Mouse (Mus musculus): ENCODE data around the gene Cd27. TPM values are rescaled to one million over a fixed set of nuclear protein-coding genes. Genes with fewer than 3 reads are reported as not detected.

Gene Cd27
- polyA plus RNA-seq, 1 experiment = not detected

DNA sequence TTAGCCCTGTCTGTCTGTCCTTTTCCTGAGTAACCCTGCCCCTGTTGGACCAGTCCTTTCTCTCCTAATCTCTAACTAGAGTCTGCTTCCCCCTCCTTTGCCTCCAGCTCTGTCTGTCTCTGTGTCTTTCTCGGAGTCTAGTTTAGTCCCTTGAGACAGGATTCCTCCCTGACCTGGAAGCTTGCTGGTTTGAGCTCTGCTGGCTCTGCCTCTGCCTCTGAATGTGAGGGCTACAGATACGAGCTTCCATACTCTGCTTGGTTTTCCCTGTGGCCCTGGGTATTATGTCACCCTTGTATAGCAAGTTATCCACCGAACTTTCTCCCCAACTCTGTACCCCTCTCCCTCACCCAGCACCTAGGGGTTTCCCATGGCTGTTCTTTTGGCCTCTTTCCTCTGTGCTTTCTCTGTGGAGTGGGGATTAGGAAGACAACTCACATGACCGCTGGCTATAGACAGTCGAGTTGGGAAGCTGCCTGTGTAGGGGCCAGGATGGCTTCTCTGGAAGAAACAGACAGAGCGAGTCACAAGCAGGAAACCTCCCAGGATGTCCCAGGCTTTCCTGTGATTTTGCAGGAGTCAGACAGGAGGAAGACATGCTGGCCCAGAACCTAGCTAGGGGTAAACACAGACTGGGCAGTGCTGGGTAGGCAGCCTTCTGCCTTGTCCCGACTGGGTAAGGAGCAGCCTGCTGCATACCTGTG, 2.8 kb downstream of the Cd27 start:
- Histone ChIP-seq H3K4me1 (ENCODE audit: control insufficient read depth, insufficient read depth, low read length) (0 out of 2 replicates have a peak, but pooled peaks cover 2% of the 10 kb centered on the region), H3K4me3 (ENCODE audit: insufficient read depth, low read length) (no peak overlapping the region), H3K27ac (ENCODE audit: insufficient read depth, low read length) (no peak overlapping the region)
- TF ChIP-seq CTCF (IDR thresholded peaks at IDR 0.05; ENCODE audit: extremely low read depth, insufficient read depth, low read length) (no peak), POLR2A (IDR thresholded peaks at IDR 0.05; ENCODE audit: extremely low read depth, insufficient read depth, low read length) (no peak)

DNA sequence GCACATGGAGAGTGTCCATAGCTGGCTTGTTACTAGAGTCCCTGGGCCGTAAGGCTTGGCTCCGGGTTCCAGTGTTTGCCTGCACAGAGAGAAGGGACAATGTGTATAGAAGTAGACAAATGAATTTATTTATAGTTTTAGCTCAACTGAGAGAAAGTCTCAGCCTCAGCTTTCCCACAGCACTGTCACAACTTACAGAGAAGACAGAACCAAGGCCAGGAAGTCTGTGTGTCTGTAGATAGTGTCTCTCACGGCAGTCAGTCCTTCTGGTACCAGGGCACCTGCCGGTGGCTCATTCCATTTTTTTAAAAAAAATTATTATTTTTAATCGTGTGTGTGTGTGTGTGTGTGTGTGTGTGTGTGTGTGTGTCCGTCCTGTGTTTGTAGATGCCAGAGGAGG, 4.3 kb downstream of the Cd27 start:
- Histone ChIP-seq H3K4me1 (ENCODE audit: control insufficient read depth, insufficient read depth, low read length) (0 out of 2 replicates have a peak, but pooled peaks cover 2% of the 10 kb centered on the region), H3K4me3 (ENCODE audit: insufficient read depth, low read length) (no peak overlapping the region), H3K27ac (ENCODE audit: insufficient read depth, low read length) (no peak overlapping the region)
- TF ChIP-seq CTCF (IDR thresholded peaks at IDR 0.05; ENCODE audit: extremely low read depth, insufficient read depth, low read length) (no peak), POLR2A (IDR thresholded peaks at IDR 0.05; ENCODE audit: extremely low read depth, insufficient read depth, low read length) (no peak)

DNA sequence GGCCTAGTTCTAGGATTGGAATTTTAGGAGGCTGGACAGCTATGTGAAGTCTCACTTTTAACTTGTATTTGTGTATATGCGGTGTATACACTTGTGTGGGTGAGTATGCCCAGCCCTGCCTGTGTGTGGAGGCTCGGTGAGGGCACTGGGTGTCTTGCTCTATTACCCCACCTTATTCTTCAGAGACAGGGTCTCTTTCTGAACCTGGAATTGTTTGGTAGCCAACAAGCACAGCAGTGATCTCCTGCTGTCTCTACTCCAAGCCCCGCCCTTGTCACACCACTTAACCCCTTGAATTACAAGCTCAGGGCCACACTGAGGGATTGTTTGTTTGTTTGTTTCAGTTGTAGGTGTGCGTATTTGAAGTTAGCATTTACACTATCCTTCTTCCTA, 4.8 kb downstream of the Cd27 start:
- TF ChIP-seq POLR2A (IDR thresholded peaks at IDR 0.05; ENCODE audit: extremely low read depth, insufficient read depth, low read length) = no peak
- no peak for TF ChIP-seq CTCF (IDR thresholded peaks at IDR 0.05; ENCODE audit: extremely low read depth, insufficient read depth, low read length)
- peak overlapping the region; percentile 57 for H3K4me3 ChIP-seq (ENCODE audit: insufficient read depth, low read length)
- peak overlapping the region; percentile 44; the same call in 1 of the 2 replicates for H3K27ac ChIP-seq (ENCODE audit: insufficient read depth, low read length)
- no peaks in the 10 kb centered on the region for H3K4me1 ChIP-seq (ENCODE audit: control insufficient read depth, insufficient read depth, low read length)

DNA sequence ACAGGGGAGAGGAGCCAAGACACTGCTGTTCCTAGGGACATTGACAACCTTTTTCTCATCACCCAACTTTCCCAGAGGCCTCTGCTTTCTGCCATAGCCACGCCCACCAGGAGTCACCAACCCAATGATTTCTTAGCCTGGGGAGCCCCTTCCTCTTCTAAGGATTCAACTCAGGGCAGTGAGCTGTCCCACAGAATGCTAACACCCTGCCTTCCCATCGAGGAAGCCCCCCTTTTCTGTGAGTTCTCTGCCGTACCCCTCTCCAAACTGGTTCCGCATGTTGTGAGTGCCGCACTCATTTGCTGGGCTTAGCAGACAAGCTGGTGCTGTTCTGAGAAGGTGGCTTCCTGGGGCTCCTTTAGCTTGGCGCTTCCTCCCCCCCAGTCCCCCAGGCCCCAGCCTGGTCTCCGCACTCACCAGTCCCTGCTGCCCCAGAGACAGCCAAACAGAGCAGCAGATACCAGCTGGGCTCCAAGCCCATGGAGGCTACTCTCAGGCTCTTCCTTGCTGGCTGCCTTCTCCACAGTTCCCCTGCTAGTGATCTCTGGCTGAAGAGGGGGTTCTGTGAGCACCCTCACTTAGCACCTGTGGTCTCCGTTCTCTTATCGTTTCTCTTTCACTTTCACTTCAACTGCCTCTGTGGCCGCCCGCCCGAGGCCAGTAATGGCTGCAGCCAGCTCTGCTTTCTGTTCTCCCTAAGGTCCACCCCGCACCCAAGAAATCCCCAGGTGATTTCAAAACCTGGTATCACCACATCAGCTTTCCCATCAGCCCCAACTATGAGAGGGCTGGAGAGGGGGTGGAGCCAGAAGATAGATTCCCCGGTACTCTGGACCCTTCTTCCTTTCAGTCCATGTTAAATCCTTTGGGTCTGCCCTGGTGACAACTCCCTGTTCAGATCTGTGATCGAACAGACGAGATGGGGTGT, 5.4 kb downstream of the Cd27 start, which contains the start of gene Tapbpl:
TSS of gene Tapbpl (minus strand) at position 744 of the 928 bp plus-strand sequence.
- TF ChIP-seq CTCF (IDR thresholded peaks at IDR 0.05; ENCODE audit: extremely low read depth, insufficient read depth, low read length) = no peak
- peak; percentile 39; the same call in 1 of the 2 replicates for TF ChIP-seq POLR2A (IDR thresholded peaks at IDR 0.05; ENCODE audit: extremely low read depth, insufficient read depth, low read length)
- peak within 1 kb of the TSS; percentile 44 for H3K27ac ChIP-seq (ENCODE audit: insufficient read depth, low read length)
- peak within 1 kb of the TSS; percentile 57 for H3K4me3 ChIP-seq (ENCODE audit: insufficient read depth, low read length)
- H3K4me1 ChIP-seq (ENCODE audit: control insufficient read depth, insufficient read depth, low read length) = no peaks in the 10 kb centered on the region

DNA sequence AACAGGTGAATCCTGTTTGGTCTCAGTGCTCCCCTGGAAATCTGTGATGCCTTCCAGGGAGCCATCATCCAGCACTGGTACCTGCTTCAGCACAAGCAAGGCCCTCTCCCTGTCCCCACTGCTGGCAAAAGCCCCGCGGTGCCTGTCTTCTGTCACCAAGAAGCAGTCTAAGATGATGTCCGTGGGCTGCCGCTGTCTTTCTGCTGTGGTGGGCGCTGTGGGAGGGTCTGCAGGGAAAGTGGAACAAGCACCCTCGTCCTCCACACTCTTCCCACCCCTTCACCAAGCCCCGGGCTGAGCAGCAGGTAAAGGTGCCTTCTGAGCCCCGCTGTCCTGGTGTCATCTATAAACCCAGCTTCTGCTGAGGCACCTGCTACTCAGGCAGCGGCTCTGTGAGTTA, 6.2 kb downstream of the Cd27 start:
- TF ChIP-seq CTCF (IDR thresholded peaks at IDR 0.05; ENCODE audit: extremely low read depth, insufficient read depth, low read length) = no peak
- no peak for TF ChIP-seq POLR2A (IDR thresholded peaks at IDR 0.05; ENCODE audit: extremely low read depth, insufficient read depth, low read length)
- no peaks in the 10 kb centered on the region for H3K4me1 ChIP-seq (ENCODE audit: control insufficient read depth, insufficient read depth, low read length)
- no peak overlapping the region; the same call in 1 of the 2 replicates for H3K4me3 ChIP-seq (ENCODE audit: insufficient read depth, low read length)
- H3K27ac ChIP-seq (ENCODE audit: insufficient read depth, low read length) = no peak overlapping the region

DNA sequence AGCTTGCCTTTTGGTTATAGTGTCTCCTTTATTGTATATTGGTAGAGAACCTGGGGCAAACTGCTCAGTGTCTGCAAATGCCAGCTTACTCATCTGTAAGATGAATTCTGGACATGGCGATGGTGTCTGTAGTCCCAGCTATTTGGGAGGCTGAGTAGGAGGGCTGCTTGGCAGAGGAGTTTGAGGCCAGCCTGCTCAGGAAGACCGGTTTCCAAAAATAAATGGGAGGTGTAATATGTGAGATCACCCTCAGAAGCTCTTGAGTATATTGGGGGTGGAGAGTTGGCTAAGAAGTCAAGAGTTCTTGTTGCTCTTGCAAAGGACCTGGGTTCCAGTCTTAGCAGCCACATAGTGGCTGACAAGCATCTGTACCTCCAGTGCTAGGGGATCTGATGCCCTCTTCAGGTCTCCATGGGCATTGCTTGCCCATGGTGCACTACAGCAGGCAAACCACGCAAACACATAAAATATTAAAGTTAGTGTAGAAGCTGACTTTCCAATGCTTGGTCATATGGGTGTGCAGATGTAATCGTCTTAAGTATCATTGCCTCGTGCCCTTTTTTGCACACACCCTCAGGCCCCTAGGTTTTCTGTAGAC, 11.2 kb downstream of the Cd27 start:
- Histone ChIP-seq H3K4me1 (ENCODE audit: control insufficient read depth, insufficient read depth, low read length) (no peaks in the 10 kb centered on the region), H3K4me3 (ENCODE audit: insufficient read depth, low read length) (no peak overlapping the region), H3K27ac (ENCODE audit: insufficient read depth, low read length) (no peak overlapping the region)
- no peak for TF ChIP-seq POLR2A (IDR thresholded peaks at IDR 0.05; ENCODE audit: extremely low read depth, insufficient read depth, low read length)
- TF ChIP-seq CTCF (IDR thresholded peaks at IDR 0.05; ENCODE audit: extremely low read depth, insufficient read depth, low read length) = peak; percentile 48

DNA sequence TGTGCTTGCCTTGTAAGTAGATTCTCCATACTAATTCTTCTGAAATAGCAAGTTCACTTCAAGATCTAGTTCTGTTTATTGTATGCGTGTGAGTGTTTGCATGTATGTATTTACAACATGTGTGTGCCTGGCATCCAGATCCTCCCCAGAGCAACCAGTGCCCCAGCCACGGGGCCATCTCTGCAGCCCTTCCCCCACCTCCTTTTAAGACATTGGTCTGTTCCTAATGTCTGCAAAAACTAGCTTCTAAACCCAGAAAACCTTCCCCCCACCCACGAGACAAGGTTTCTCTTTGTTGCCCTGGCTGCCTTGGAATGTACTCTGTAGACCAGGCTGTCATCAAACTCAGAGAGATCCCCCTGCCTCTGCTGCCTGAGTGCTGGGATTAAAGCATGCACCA, 14.2 kb downstream of the Cd27 start:
- Histone ChIP-seq H3K4me3 (ENCODE audit: insufficient read depth, low read length) (no peak overlapping the region), H3K4me1 (ENCODE audit: control insufficient read depth, insufficient read depth, low read length) (peaks cover 2% of the 10 kb centered on the region; the same call in 1 of the 2 replicates), H3K27ac (ENCODE audit: insufficient read depth, low read length) (no peak overlapping the region)
- no peak for TF ChIP-seq POLR2A (IDR thresholded peaks at IDR 0.05; ENCODE audit: extremely low read depth, insufficient read depth, low read length)
- no peak for TF ChIP-seq CTCF (IDR thresholded peaks at IDR 0.05; ENCODE audit: extremely low read depth, insufficient read depth, low read length)

DNA sequence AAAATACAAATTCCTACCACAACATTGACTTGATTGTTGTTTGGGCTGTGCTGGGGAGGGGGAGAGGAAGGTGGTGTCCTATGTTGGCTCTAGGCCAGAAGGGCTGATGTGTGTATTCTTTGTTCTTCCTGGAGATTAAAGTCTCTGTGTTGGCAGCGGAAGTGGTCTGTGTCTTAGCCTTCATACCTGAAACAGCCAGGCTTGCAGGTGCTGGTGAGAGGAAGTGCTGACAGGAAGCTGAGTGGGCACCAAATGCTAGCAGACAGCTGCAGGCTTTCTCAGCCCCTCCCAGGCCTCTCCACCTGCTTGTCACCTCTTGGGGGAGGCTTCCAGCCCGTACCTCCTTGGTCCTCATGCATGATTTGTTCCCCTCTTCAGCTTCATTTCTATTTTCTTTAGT, 14.7 kb downstream of the Cd27 start:
- TF ChIP-seq POLR2A (IDR thresholded peaks at IDR 0.05; ENCODE audit: extremely low read depth, insufficient read depth, low read length) (no peak), CTCF (IDR thresholded peaks at IDR 0.05; ENCODE audit: extremely low read depth, insufficient read depth, low read length) (no peak)
- no peak overlapping the region for H3K4me3 ChIP-seq (ENCODE audit: insufficient read depth, low read length)
- H3K27ac ChIP-seq (ENCODE audit: insufficient read depth, low read length) = no peak overlapping the region
- H3K4me1 ChIP-seq (ENCODE audit: control insufficient read depth, insufficient read depth, low read length) = peaks cover 2% of the 10 kb centered on the region; the same call in 1 of the 2 replicates

DNA sequence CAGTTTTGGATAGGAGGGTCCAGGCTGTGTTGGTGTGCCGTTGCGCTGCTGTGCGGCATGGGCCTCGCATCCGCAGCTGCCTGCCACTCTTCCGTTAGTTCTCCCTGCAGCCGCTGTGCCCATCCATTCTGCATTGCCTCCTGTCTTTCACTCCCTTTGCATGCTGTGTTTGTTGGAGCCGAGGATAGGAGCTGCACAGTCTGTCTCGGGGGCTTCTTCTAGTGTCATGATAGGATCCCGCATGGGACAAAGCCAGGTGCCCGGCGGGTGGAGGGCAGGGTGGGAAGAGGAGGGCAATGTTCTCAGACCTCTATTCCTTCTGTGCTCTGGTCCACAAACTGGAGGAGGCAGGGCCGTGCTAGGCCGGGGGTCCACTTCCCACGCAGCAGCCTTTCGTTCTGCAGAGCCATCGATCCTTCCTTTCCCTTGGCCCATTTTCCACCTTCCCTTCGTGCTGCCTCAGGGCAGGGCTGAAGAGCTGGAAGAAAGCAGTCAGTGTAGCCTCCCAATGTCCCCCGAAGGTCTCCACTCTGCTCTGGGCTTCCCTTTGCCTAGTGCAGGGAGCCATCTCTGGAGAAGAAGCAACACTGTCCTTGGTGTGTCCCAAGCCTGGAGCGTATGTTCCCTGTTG, 15.6 kb downstream of the Cd27 start:
- Histone ChIP-seq H3K4me3 (ENCODE audit: insufficient read depth, low read length) (no peak overlapping the region), H3K27ac (ENCODE audit: insufficient read depth, low read length) (no peak overlapping the region), H3K4me1 (ENCODE audit: control insufficient read depth, insufficient read depth, low read length) (peaks cover 5% of the 10 kb centered on the region; the same call in 1 of the 2 replicates)
- TF ChIP-seq POLR2A (IDR thresholded peaks at IDR 0.05; ENCODE audit: extremely low read depth, insufficient read depth, low read length) = no peak
- no peak for TF ChIP-seq CTCF (IDR thresholded peaks at IDR 0.05; ENCODE audit: extremely low read depth, insufficient read depth, low read length)
